Mouse (Mus musculus) midbrain, embryonic 12.5 days (tissue): Measurements from ENCODE around the gene Stk39. TPM values are rescaled to one million over a fixed set of nuclear protein-coding genes. Genes with fewer than 3 reads are reported as not detected.

Experiments
- ATAC-seq: fragments of 200-750 bp; cut with Nextera tagmentation; 2 replicates; pipeline ENCODE4 v1.8.0; 2017; ENCODE audit warnings: low read depth, moderate TSS enrichment, moderate library complexity; ENCODE audit not compliant: low FRiP score
- H3K27ac ChIP-seq: fragments of 300-500 bp; sonication (generic); replicated peaks from 2 replicates; pipeline ENCODE4 v1.5.1; 2016; ENCODE audit warnings: mild to moderate bottlenecking
- H3K27me3 ChIP-seq: fragments of 300-500 bp; sonication (generic); 2 replicates; pipeline ENCODE4 v1.6.1; 2016; ENCODE audit warnings: mild to moderate bottlenecking
- H3K36me3 ChIP-seq: fragments of 300-500 bp; sonication (generic); 2 replicates; pipeline ENCODE4 v1.6.1; 2016
- H3K4me1 ChIP-seq: fragments of 300-500 bp; sonication (generic); 2 replicates; pipeline ENCODE4 v1.6.1; 2016
- H3K4me2 ChIP-seq: fragments of 300-500 bp; sonication (generic); replicated peaks from 2 replicates; pipeline ENCODE4 v1.6.1; 2016; ENCODE audit warnings: mild to moderate bottlenecking, moderate library complexity
- H3K4me3 ChIP-seq: fragments of 300-500 bp; sonication (generic); 2 replicates; pipeline ENCODE4 v1.5.1; 2016; ENCODE audit warnings: mild to moderate bottlenecking
- H3K9ac ChIP-seq: fragments of 300-500 bp; sonication (generic); replicated peaks from 2 replicates; pipeline ENCODE4 v1.6.1; 2016; ENCODE audit warnings: mild to moderate bottlenecking, moderate library complexity
- H3K9me3 ChIP-seq: fragments of 300-500 bp; sonication (generic); 2 replicates; pipeline ENCODE4 v1.6.1; 2016; ENCODE audit warnings: mild to moderate bottlenecking
- WGBS: fragments of 180-500 bp; shearing (Covaris S2); methylation state at CpG from one replicate; pipeline ENCODE4 v1.1.7; 2016; 5-methylcytosine and 5-hydroxymethylcytosine counted together
- polyA plus RNA-seq: library from polyadenylated mRNA; unstranded; fragments of >200 nt; fragmentation: Nextera tagmentation; extraction: Ambion mirVana; gene quantifications from 2 replicates; pipeline ENCODE4 v1.2.1, GENCODE M21; 2016

Stk39 gene
- polyA plus RNA-seq, 1 experiment from 2014 or later = 52.5 TPM

GRCm38 (mm10) chr2:68370326-68370725 lies 101.7 kb downstream of the Stk39 start:
- no peak for ATAC-seq
- H3K27ac ChIP-seq = peak overlapping the region; percentile 56; the same call in 1 of the 2 replicates
- 77% methylated on average over 5 of the region's 5 CpGs for WGBS

GRCm38 (mm10) chr2:68369080-68369479 lies 103.0 kb downstream of the Stk39 start:
- Histone ChIP-seq H3K4me3 (no peak overlapping the region), H3K36me3 (no peaks in the 10 kb centered on the region), H3K27me3 (no peaks in the 10 kb centered on the region), H3K4me1 (peaks cover 55% of the 10 kb centered on the region), H3K9ac (no peak overlapping the region), H3K4me2 (no peak overlapping the region), H3K9me3 (no peaks in the 10 kb centered on the region), H3K27ac (no peak overlapping the region)
- ATAC-seq = no peak
- WGBS = 87% methylated on average over 6 of the region's 6 CpGs

More at GRCm38 (mm10) chr2:68370326-68370725, 101.7 kb downstream of the Stk39 start:
- Histone ChIP-seq H3K4me2 (no peak overlapping the region), H3K4me3 (no peak overlapping the region), H3K27me3 (no peaks in the 10 kb centered on the region), H3K4me1 (peaks cover 46% of the 10 kb centered on the region), H3K9me3 (no peaks in the 10 kb centered on the region), H3K36me3 (no peaks in the 10 kb centered on the region), H3K9ac (no peak overlapping the region)

- H3K9ac ChIP-seq = no peak overlapping the region
- H3K4me2 ChIP-seq = 0 out of 2 replicates have a peak overlapping the region, but pooled peaks have one; percentile 15
- peaks cover 60% of the 10 kb centered on the region for H3K4me1 ChIP-seq
- ATAC-seq = no peak; the same call in 1 of the 2 replicates
- WGBS = 35% methylated on average over 13 of the region's 13 CpGs
- H3K4me3 ChIP-seq = no peak overlapping the region
- no peaks in the 10 kb centered on the region for H3K27me3 ChIP-seq
- no peaks in the 10 kb centered on the region for H3K36me3 ChIP-seq
- H3K27ac ChIP-seq = peak overlapping the region; percentile 87
- H3K9me3 ChIP-seq = no peaks in the 10 kb centered on the region
Measured at GRCm38 (mm10) chr2:68367944-68368343, 104.1 kb downstream of the Stk39 start.

GRCm38 (mm10) chr2:68366897-68367193 lies 105.2 kb downstream of the Stk39 start:
- peak; percentile 78 for ATAC-seq
- Histone ChIP-seq H3K9me3 (no peaks in the 10 kb centered on the region), H3K9ac (no peak overlapping the region), H3K36me3 (no peaks in the 10 kb centered on the region), H3K27me3 (no peaks in the 10 kb centered on the region), H3K27ac (peak overlapping the region; percentile 87), H3K4me3 (no peak overlapping the region), H3K4me1 (peaks cover 61% of the 10 kb centered on the region), H3K4me2 (peak overlapping the region; percentile 57)
- WGBS = 12% methylated on average over 5 of the region's 5 CpGs

GRCm38 (mm10) chr2:68366091-68366896 lies 105.8 kb downstream of the Stk39 start:
- Histone ChIP-seq H3K4me1 (peaks cover 64% of the 10 kb centered on the region), H3K9me3 (no peaks in the 10 kb centered on the region), H3K27ac (peak overlapping the region; percentile 87), H3K36me3 (no peaks in the 10 kb centered on the region), H3K9ac (peak overlapping the region; percentile 47; the same call in 1 of the 2 replicates), H3K4me2 (peak overlapping the region; percentile 57), H3K27me3 (no peaks in the 10 kb centered on the region), H3K4me3 (peak overlapping the region; percentile 30)
- 3% methylated on average over 18 of the region's 18 CpGs for WGBS
- peak; percentile 67 for ATAC-seq

GRCm38 (mm10) chr2:68365504-68365903 lies 106.6 kb downstream of the Stk39 start:
- no peaks in the 10 kb centered on the region for H3K36me3 ChIP-seq
- peaks cover 63% of the 10 kb centered on the region for H3K4me1 ChIP-seq
- no peaks in the 10 kb centered on the region for H3K9me3 ChIP-seq
- H3K4me3 ChIP-seq = peak overlapping the region; percentile 30
- H3K9ac ChIP-seq = peak overlapping the region; percentile 47; the same call in 1 of the 2 replicates
- H3K4me2 ChIP-seq = peak overlapping the region; percentile 57
- ATAC-seq = peak; percentile 1; the same call in 1 of the 2 replicates
- peak overlapping the region; percentile 87 for H3K27ac ChIP-seq
- no peaks in the 10 kb centered on the region for H3K27me3 ChIP-seq
- WGBS = 16% methylated on average over 7 of the region's 7 CpGs

GRCm38 (mm10) chr2:68364181-68364900 lies 107.7 kb downstream of the Stk39 start:
- ATAC-seq = peak; percentile 25
- H3K9ac ChIP-seq = no peak overlapping the region
- no peaks in the 10 kb centered on the region for H3K27me3 ChIP-seq
- H3K9me3 ChIP-seq = no peaks in the 10 kb centered on the region
- 13% methylated on average over 12 of the region's 12 CpGs for WGBS
- peak overlapping the region; percentile 12; the same call in 1 of the 2 replicates for H3K4me3 ChIP-seq
- 0 out of 2 replicates have a peak, but pooled peaks cover under 1% of the 10 kb centered on the region for H3K36me3 ChIP-seq
- peak overlapping the region; percentile 57 for H3K4me2 ChIP-seq
- H3K27ac ChIP-seq = 0 out of 2 replicates have a peak overlapping the region, but pooled peaks have one; percentile 15
- H3K4me1 ChIP-seq = peaks cover 54% of the 10 kb centered on the region

- Histone ChIP-seq H3K4me3 (no peak overlapping the region), H3K27me3 (no peaks in the 10 kb centered on the region), H3K4me1 (peaks cover 52% of the 10 kb centered on the region), H3K9ac (no peak overlapping the region), H3K9me3 (no peaks in the 10 kb centered on the region), H3K27ac (no peak overlapping the region), H3K4me2 (no peak overlapping the region), H3K36me3 (peaks cover 13% of the 10 kb centered on the region; the same call in 1 of the 2 replicates)
- no peak for ATAC-seq
- 69% methylated on average over 4 of the region's 4 CpGs for WGBS
Measured at GRCm38 (mm10) chr2:68363159-68363558, 108.9 kb downstream of the Stk39 start.

GRCm38 (mm10) chr2:68361701-68362100 lies 110.4 kb downstream of the Stk39 start:
- H3K27ac ChIP-seq = no peak overlapping the region
- 54% methylated on average over 5 of the region's 5 CpGs for WGBS

GRCm38 (mm10) chr2:68350621-68351020 lies 121.4 kb downstream of the Stk39 start:
- WGBS = 9% methylated on average over 6 of the region's 6 CpGs
- no peak overlapping the region for H3K9ac ChIP-seq
- H3K36me3 ChIP-seq = peaks cover 14% of the 10 kb centered on the region; the same call in 1 of the 2 replicates
- ATAC-seq = 0 out of 2 replicates have a peak, but pooled peaks have one; percentile 31
- no peak overlapping the region for H3K4me2 ChIP-seq
- H3K4me1 ChIP-seq = peaks cover 23% of the 10 kb centered on the region
- no peaks in the 10 kb centered on the region for H3K27me3 ChIP-seq
- H3K27ac ChIP-seq = no peak overlapping the region
- H3K4me3 ChIP-seq = no peak overlapping the region
- no peaks in the 10 kb centered on the region for H3K9me3 ChIP-seq

More at GRCm38 (mm10) chr2:68361701-68362100, 110.4 kb downstream of the Stk39 start:
- Histone ChIP-seq H3K9me3 (no peaks in the 10 kb centered on the region), H3K4me3 (no peak overlapping the region), H3K4me2 (no peak overlapping the region), H3K4me1 (peaks cover 41% of the 10 kb centered on the region), H3K9ac (no peak overlapping the region), H3K36me3 (peaks cover 15% of the 10 kb centered on the region; the same call in 1 of the 2 replicates), H3K27me3 (no peaks in the 10 kb centered on the region)
- ATAC-seq = no peak

GRCm38 (mm10) chr2:68349593-68350383 lies 122.3 kb downstream of the Stk39 start:
- no peaks in the 10 kb centered on the region for H3K9me3 ChIP-seq
- ATAC-seq = peak; percentile 35; the same call in 1 of the 2 replicates
- peaks cover 23% of the 10 kb centered on the region for H3K4me1 ChIP-seq
- peaks cover 12% of the 10 kb centered on the region; the same call in 1 of the 2 replicates for H3K36me3 ChIP-seq
- 58% methylated on average over 24 of the region's 24 CpGs for WGBS
- H3K4me2 ChIP-seq = no peak overlapping the region
- no peak overlapping the region for H3K4me3 ChIP-seq
- no peak overlapping the region for H3K27ac ChIP-seq
- no peak overlapping the region for H3K9ac ChIP-seq
- H3K27me3 ChIP-seq = no peaks in the 10 kb centered on the region
